Mouse (Mus musculus) liver, embryonic 14.5 days (tissue): Measurements from ENCODE around the gene Il12rb2. TPM values are rescaled to one million over a fixed set of nuclear protein-coding genes. Genes with fewer than 3 reads are reported as not detected.

Experiments
- ATAC-seq: fragments of 200-750 bp; cut with Nextera tagmentation; 2 replicates; pipeline ENCODE4 v1.8.0; 2017; ENCODE audit warnings: moderate number of reproducible peaks, mild to moderate bottlenecking, moderate library complexity; ENCODE audit not compliant: insufficient read depth
- DNase-seq, 3 experiments: peaks; one replicate each; pipeline ENCODE4 v3.0.0-alpha.2; 2012 to 2013; ENCODE audit warnings: low read depth in 3 of 3, low spot score in 3 of 3
- H3K27ac ChIP-seq: fragments of 300-500 bp; sonication (generic); 2 replicates; pipeline ENCODE4 v1.5.1; 2014; ENCODE audit warnings: moderate library complexity, mild to moderate bottlenecking, control low read depth, inconsistent platforms
- H3K27me3 ChIP-seq: fragments of 300-500 bp; sonication (generic); 2 replicates; pipeline ENCODE4 v1.6.1; 2014; ENCODE audit warnings: mild to moderate bottlenecking, low read length, moderate library complexity; ENCODE audit not compliant: control insufficient read depth, insufficient read depth
- H3K36me3 ChIP-seq: fragments of 300-500 bp; sonication (generic); replicated peaks from 2 replicates; pipeline ENCODE4 v1.6.1; 2014; ENCODE audit warnings: low read depth; ENCODE audit not compliant: control insufficient read depth, insufficient read depth
- H3K4me1 ChIP-seq, 2 experiments: fragments of 200-500 bp in 1 of 2; fragments of 300-500 bp in 1 of 2; sonication (generic) in 1 of 2; replicated peaks; 2 replicates each; pipeline ENCODE4 v1.6.1; 2012 to 2014; ENCODE audit warnings: antibody characterized with exemption in 1 of 2, inconsistent platforms in 1 of 2, low read length in 1 of 2; ENCODE audit not compliant: control insufficient read depth in 2 of 2, insufficient read depth in 2 of 2
- H3K4me2 ChIP-seq: fragments of 300-500 bp; sonication (generic); 2 replicates; pipeline ENCODE4 v1.6.1; 2014; ENCODE audit warnings: low read depth, mild to moderate bottlenecking, control low read depth, moderate library complexity
- H3K4me3 ChIP-seq, 2 experiments: fragments of 200-500 bp in 1 of 2; fragments of 300-500 bp in 1 of 2; sonication (generic) in 1 of 2; 2 replicates each; pipeline ENCODE4 v1.5.1; 2012 to 2014; ENCODE audit warnings: low read depth in 2 of 2, low read length in 2 of 2, mild to moderate bottlenecking in 2 of 2, control low read depth in 1 of 2, inconsistent platforms in 1 of 2, moderate library complexity in 1 of 2; ENCODE audit not compliant: insufficient read depth in 1 of 2
- H3K9ac ChIP-seq: fragments of 300-500 bp; sonication (generic); replicated peaks from 2 replicates; pipeline ENCODE4 v1.6.1; 2014; ENCODE audit warnings: mild to moderate bottlenecking, control low read depth, moderate library complexity
- H3K9me3 ChIP-seq: fragments of 300-500 bp; sonication (generic); 2 replicates; pipeline ENCODE4 v1.6.1; 2016; ENCODE audit warnings: low read length, mixed read lengths; ENCODE audit not compliant: control insufficient read depth
- CTCF ChIP-seq: IDR thresholded peaks from 2 replicates; pipeline ENCODE4 v1.5.1; 2016; ENCODE audit warnings: antibody characterized with exemption, low read depth, control low read depth
- EP300 ChIP-seq: IDR thresholded peaks from 2 replicates; pipeline ENCODE4 v1.6.1; 2016; ENCODE audit warnings: antibody characterized with exemption, low read depth
- WGBS: fragments of 180-500 bp; shearing (Covaris S2); extraction: QIAGEN DNeasy Blood & Tissue Kit; methylation state at CpG from one replicate; pipeline ENCODE4 v1.1.7; 2014; ENCODE audit not compliant: insufficient replicate concordance; 5-methylcytosine and 5-hydroxymethylcytosine counted together
- polyA plus RNA-seq, 2 experiments: library from polyadenylated mRNA; depleted of rRNA in 1 of 2; stranded (reverse) in 1 of 2; unstranded in 1 of 2; fragments of >200 nt; fragmentation: Nextera tagmentation in 1 of 2; extraction: Ambion mirVana in 1 of 2; gene quantifications; 2 replicates each; pipeline versions ENCODE4 v1.2.1 to v1.2.3; 2012 to 2014

Gene Il12rb2
- polyA plus RNA-seq, 2 experiments = 0.08 to 0.45 TPM

DNA sequence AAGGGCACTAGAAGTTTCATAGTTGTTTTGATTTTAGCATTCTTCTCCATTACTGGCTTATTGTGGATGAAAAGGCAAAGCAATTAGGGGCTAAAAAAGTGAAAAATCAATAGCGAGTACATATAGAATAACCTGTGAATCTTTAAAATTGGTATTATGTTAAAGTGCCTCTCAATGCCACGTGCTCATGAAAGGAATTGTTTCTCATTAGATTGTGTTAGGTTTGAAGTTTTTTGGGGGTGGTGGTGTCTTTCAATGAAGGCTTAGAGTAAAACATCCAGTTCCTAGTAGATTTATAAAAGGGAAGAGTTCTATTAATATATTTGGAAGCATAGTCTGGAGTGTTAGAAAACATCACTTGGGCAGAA, 107.8 kb downstream of the Il12rb2 start:
- no peak for ATAC-seq
- peaks cover 16% of the 10 kb centered on the region for H3K36me3 ChIP-seq
- peak overlapping the region; percentile 75 to 97 for H3K4me3 ChIP-seq
- no peaks in the 10 kb centered on the region for H3K9me3 ChIP-seq
- H3K27ac ChIP-seq = no peak overlapping the region; the same call in 1 of the 2 replicates
- no peak for DNase-seq
- no peaks in the 10 kb centered on the region for H3K27me3 ChIP-seq
- H3K4me2 ChIP-seq = peak overlapping the region; percentile 69
- WGBS = under 1% methylated on average over 2 of the region's 2 CpGs
- TF ChIP-seq CTCF (no peak), EP300 (no peak)
- peak overlapping the region; percentile 98 for H3K9ac ChIP-seq
- H3K4me1 ChIP-seq = peaks cover 10 to 16% of the 10 kb centered on the region in 2 experiments

DNA sequence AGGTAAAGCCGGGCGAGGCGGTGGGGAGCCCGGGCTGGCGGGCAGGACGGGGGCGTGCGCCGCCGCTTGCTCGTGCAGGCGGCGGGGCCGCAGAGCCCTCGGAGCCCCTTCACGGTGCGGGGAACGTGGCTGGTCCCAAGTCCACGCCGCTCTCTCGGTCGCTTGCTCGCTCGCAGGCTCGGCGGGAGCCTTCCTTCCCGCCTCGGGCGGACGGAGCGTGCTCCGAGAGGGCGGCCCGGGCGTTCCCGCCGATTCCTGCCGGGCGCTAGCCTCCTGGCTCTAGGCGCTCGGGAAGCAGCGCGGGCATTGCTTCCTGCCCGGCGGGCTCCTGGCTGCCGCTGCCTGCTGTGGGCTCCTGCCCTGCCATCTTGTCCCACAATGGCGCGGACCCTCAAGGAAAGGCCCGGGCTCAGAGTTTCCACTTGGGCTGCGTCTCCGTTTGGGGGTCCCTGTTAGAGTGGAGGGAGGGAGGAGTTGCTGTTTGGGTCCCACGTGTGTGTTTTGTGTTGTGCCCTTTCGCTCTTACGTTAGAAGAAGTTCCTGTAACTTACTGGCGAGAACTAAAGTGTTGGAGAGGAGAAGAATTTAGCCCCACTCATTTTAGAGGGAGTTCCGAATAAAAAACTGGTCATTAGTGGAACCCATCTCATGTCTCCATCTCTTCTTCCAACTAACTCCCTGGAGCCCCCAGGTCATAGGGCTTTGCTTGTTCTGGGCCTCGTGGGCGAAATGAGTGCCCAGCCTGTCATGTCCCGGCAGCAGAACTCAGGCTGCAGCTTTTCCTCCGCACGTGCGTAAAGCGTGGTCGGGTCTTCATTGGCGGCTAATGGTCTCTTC, 108.4 kb downstream of the Il12rb2 start:
- DNase-seq = peak; percentile 13 to 24 (median 19)
- Histone ChIP-seq H3K36me3 (peaks cover 12% of the 10 kb centered on the region), H3K4me2 (peak overlapping the region; percentile 69), H3K4me3 (peak overlapping the region; percentile 75 to 97), H3K27me3 (no peaks in the 10 kb centered on the region), H3K9ac (peak overlapping the region; percentile 98), H3K9me3 (no peaks in the 10 kb centered on the region), H3K4me1 (peaks cover 10 to 16% of the 10 kb centered on the region in 2 experiments), H3K27ac (peak overlapping the region; percentile 59)
- ATAC-seq = peak; percentile 14
- WGBS = under 1% methylated on average over 57 of the region's 65 CpGs
- no peak for TF ChIP-seq EP300
- TF ChIP-seq CTCF = no peak

DNA sequence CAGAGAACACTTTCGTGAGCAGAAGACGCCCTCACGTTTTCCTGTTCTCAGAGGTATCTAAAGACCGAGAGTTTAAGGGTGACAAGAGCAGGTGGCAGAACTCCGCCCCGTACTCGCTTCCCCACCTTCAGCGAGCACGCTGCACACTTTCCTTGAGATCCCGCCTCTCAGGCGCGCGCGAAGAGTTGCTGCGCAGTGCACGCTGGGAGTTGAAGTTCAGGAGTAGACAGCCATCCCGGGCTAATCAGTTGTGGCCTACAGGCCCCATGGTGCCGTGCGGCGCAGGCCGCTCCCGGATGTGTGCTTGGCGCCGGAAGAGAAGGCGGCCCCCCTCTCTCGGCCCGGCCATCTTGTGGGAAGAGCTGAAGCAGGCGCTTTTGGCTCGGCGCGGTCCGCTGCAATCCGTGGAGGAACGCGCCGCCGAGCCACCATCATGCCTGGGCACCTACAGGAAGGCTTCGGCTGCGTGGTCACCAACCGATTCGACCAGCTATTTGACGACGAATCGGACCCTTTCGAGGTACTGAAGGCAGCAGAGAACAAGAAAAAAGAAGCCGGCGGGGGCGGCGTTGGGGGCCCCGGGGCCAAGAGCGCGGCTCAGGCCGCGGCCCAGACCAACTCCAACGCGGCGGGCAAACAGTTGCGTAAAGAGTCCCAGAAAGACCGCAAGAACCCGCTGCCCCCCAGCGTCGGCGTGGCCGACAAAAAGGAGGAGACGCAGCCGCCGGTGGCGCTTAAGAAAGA, 109.2 kb downstream of the Il12rb2 start:
- no peaks in the 10 kb centered on the region for H3K27me3 ChIP-seq
- peak overlapping the region; percentile 69 for H3K27ac ChIP-seq
- H3K4me2 ChIP-seq = peak overlapping the region; percentile 79
- peak overlapping the region; percentile 75 to 97 for H3K4me3 ChIP-seq
- DNase-seq (peak; percentile 96 to 97 (median 97)), ATAC-seq (peak; percentile 98)
- under 1% methylated on average over 68 of the region's 68 CpGs for WGBS
- H3K36me3 ChIP-seq = peaks cover 5% of the 10 kb centered on the region
- peak; percentile 33; the same call in 1 of the 2 replicates for TF ChIP-seq EP300
- TF ChIP-seq CTCF = no peak
- no peaks in the 10 kb centered on the region for H3K9me3 ChIP-seq
- peak overlapping the region; percentile 98 for H3K9ac ChIP-seq
- peaks cover 10 to 16% of the 10 kb centered on the region in 2 experiments for H3K4me1 ChIP-seq

GRCm38 (mm10) chr6:67266159-67266657, 109.8 kb downstream of the Il12rb2 start:
- TF ChIP-seq EP300 (no peak; the same call in 1 of the 2 replicates), CTCF (no peak)
- DNase-seq (peak in 2 of 3 experiments; percentile 17 to 35), ATAC-seq (peak; percentile 66)
- H3K27me3 ChIP-seq = no peaks in the 10 kb centered on the region
- H3K36me3 ChIP-seq = no peaks in the 10 kb centered on the region
- H3K4me3 ChIP-seq = peak overlapping the region; percentile 75 to 82
- no peaks in the 10 kb centered on the region for H3K9me3 ChIP-seq
- H3K4me2 ChIP-seq = peak overlapping the region; percentile 79
- under 1% methylated on average over 23 of the region's 23 CpGs for WGBS
- peaks cover 10 to 16% of the 10 kb centered on the region in 2 experiments for H3K4me1 ChIP-seq
- H3K9ac ChIP-seq = peak overlapping the region; percentile 78
- peak overlapping the region; percentile 69 for H3K27ac ChIP-seq
